Mouse (Mus musculus): Measurements from ENCODE around the gene Abca15. TPM values are rescaled to one million over a fixed set of nuclear protein-coding genes. Genes with fewer than 3 reads are reported as not detected.
"Not testable (repeated sequence)": the region's sequence is repeated elsewhere in the genome, so short reads cannot be mapped to it uniquely, and the experiment has no call there.

Gene Abca15
- not detected in 2 replicates for polyA plus RNA-seq (2012; rRNA removed)

DNA sequence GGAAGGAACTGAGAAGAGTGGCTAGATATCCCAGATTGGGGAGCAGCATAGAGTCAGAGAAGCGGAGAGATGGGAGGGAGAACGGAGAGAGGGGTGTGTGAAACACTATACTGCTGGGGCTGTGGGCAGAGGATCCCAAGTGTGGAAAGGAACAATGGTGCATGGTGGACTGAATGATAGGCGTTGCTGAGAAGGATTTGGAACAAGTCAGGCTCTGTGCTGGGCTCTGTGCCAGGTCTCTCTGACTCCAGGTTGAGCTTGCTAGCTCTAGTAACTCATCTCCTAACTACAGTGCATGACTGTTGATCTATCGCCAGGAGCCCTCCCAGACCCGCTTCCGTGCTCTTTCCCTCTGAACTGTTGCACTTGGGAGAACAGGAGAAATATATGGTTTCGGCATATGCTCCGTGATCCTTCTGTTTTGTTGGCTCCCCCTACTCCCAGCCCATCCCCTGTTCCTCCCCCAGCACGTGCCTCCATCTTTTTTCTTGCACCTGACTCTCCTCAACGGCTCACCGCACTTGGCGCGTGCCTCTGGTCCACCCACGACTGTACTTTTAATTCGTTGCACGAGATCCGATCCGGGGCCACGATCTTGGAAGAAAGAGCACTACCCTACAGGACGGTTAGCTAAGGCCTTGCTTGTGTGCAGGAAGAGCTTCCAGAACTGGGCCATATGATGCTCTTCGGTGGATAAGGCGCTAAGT is at the start of gene Abca15:
Gene Abca15, plus strand, starts transcription at position 584 of the 707 bp plus-strand sequence.
- Histone ChIP-seq H3K4me3 (replicated peaks; ENCODE audit: extremely low read depth, low read depth, low read length) (no peak within 1 kb of the TSS), H3K4me1 (ENCODE audit: control insufficient read depth, insufficient read depth, low read length) (no peaks in the 10 kb centered on the region)
- WGBS: 78% methylated on average over 22 of the region's 22 CpGs
- DNase-seq: no peak
- TF ChIP-seq CTCF (IDR thresholded peaks at IDR 0.05; ENCODE audit: insufficient read depth, low read length) (no peak), POLR2A (IDR thresholded peaks at IDR 0.05; ENCODE audit: borderline replicate concordance, extremely low read depth, low read depth, low read length) (no peak)

GRCm38 (mm10) chr7:120285286-120285685 is 43.2 kb upstream of the Abca15 start:
- H3K4me3 ChIP-seq (replicated peaks; ENCODE audit: extremely low read depth, low read depth, low read length): no peak overlapping the region
- 51% methylated on average over 3 of the region's 3 CpGs for WGBS
- TF ChIP-seq POLR2A (IDR thresholded peaks at IDR 0.05; ENCODE audit: borderline replicate concordance, extremely low read depth, low read depth, low read length): no peak
- no peak for TF ChIP-seq CTCF (IDR thresholded peaks at IDR 0.05; ENCODE audit: insufficient read depth, low read length)
- no peaks in the 10 kb centered on the region for H3K4me1 ChIP-seq (ENCODE audit: control insufficient read depth, insufficient read depth, low read length)
- no peak for DNase-seq

DNA sequence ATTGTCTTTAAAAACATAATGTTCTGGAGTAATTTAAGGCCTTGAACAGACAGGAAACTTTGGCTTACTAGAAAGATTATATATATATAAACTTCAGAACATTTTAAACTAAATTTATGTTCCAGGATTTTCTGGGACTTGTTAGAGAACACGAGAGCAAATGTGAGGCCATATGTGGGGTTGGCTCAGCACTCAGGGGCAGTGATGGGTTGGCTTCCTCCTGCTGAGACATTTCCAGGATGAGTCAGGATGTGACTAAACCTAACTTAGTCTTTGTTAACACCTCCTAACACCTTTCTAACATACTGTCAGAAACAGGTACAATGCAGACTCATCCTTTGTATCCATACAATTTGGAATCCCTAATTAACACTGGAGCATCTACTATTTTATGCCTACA is 12.4 kb upstream of the Abca15 start:
- Histone ChIP-seq H3K4me1 (ENCODE audit: control insufficient read depth, insufficient read depth, low read length) (no peaks in the 10 kb centered on the region), H3K4me3 (replicated peaks; ENCODE audit: extremely low read depth, low read depth, low read length) (no peak overlapping the region)
- no peak for DNase-seq
- TF ChIP-seq POLR2A (IDR thresholded peaks at IDR 0.05; ENCODE audit: borderline replicate concordance, extremely low read depth, low read depth, low read length) (no peak), CTCF (IDR thresholded peaks at IDR 0.05; ENCODE audit: insufficient read depth, low read length) (no peak)
- 61% methylated on average over 1 of the region's 1 CpGs for WGBS

DNA sequence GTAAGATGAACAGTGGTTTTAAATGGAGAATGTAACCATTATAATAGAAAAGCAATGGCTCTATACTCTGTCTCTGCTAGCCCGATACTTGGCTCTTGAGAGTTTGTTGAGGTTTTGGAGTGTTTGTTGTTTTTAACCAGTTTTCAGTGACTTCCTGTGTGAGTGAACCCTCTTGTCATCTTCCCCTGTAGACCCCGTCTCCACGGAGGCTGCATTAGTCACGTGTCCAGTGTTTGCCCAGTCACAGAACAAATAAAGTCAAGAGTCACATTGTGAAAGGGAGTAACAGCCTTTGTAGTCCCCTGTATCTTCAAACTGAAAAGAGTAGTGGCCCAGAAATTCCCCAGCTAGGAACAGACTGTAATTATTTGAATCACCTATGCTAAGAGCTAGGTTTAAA is 5.5 kb upstream of the Abca15 start:
- DNase-seq: no peak
- TF ChIP-seq CTCF (IDR thresholded peaks at IDR 0.05; ENCODE audit: insufficient read depth, low read length) (no peak), POLR2A (IDR thresholded peaks at IDR 0.05; ENCODE audit: borderline replicate concordance, extremely low read depth, low read depth, low read length) (no peak)
- no peaks in the 10 kb centered on the region for H3K4me1 ChIP-seq (ENCODE audit: control insufficient read depth, insufficient read depth, low read length)
- no peak overlapping the region for H3K4me3 ChIP-seq (replicated peaks; ENCODE audit: extremely low read depth, low read depth, low read length)
- WGBS: 15% methylated on average over 4 of the region's 4 CpGs

GRCm38 (mm10) chr7:120325911-120326310 is 2.6 kb upstream of the Abca15 start:
- 70% methylated on average over 2 of the region's 2 CpGs for WGBS
- DNase-seq: not testable (repeated sequence)

DNA sequence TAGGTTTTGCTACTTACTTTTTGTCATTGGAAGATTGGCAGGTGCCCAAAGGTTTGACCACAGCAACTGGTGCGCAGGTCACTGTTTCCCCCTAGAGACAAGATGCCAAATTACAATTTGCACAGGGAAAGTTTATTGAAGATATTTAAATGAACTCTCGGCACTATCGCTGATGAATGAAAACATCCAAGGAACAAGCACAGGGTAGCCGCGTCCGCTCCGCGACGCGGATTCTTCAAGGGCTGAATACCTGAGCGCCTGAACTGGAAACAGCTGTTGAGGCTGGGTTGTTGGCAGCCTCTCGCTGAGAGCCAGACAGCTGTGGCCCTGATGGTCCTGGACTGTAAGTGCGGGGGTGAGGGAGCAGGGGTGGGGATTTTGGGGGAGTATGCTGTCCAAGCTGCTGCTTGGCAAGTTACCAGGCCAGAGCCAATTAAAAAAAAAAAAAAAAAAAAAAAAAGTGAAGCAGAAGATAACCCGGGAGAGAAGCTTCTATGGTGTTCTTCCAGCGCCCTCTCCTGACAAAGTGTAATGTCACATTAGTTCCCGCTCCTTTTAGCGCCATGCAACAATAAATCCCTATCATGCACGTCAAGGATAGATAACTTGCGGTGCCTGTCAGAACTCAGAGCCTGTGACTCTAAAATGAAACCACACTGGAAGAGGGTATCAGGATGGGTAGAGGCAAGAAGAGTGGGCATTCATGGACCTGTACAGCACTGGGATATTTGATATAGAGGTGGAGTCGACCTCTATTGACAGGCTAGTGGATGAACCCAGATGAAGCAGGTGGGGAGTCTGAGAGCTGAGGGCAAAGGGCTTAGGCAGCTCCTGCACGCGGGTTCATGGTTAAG is 1.0 kb upstream of the Abca15 start:
- 9% methylated on average over 22 of the region's 22 CpGs for WGBS
- no peak overlapping the region for H3K4me3 ChIP-seq (replicated peaks; ENCODE audit: extremely low read depth, low read depth, low read length)
- peak; percentile 9 for DNase-seq
- TF ChIP-seq CTCF (IDR thresholded peaks at IDR 0.05; ENCODE audit: insufficient read depth, low read length) (peak; percentile 21; the same call in 1 of the 2 replicates), POLR2A (IDR thresholded peaks at IDR 0.05; ENCODE audit: borderline replicate concordance, extremely low read depth, low read depth, low read length) (no peak)
- no peaks in the 10 kb centered on the region for H3K4me1 ChIP-seq (ENCODE audit: control insufficient read depth, insufficient read depth, low read length)

More at GRCm38 (mm10) chr7:120325911-120326310, 2.6 kb upstream of the Abca15 start:
- H3K4me3 ChIP-seq (replicated peaks; ENCODE audit: extremely low read depth, low read depth, low read length); H3K4me1 ChIP-seq (ENCODE audit: control insufficient read depth, insufficient read depth, low read length): not testable (repeated sequence)

- TF ChIP-seq POLR2A (IDR thresholded peaks at IDR 0.05; ENCODE audit: borderline replicate concordance, extremely low read depth, low read depth, low read length) (no peak), CTCF (IDR thresholded peaks at IDR 0.05; ENCODE audit: insufficient read depth, low read length) (no peak)
- Histone ChIP-seq H3K4me3 (replicated peaks; ENCODE audit: extremely low read depth, low read depth, low read length) (no peak overlapping the region), H3K4me1 (ENCODE audit: control insufficient read depth, insufficient read depth, low read length) (no peaks in the 10 kb centered on the region)
- no peak for DNase-seq
- WGBS: 45% methylated on average over 13 of the region's 13 CpGs
Measured at GRCm38 (mm10) chr7:120361159-120361558, 32.7 kb downstream of the Abca15 start.

- DNase-seq: no peak
- no peaks in the 10 kb centered on the region for H3K4me1 ChIP-seq (ENCODE audit: control insufficient read depth, insufficient read depth, low read length)
- TF ChIP-seq CTCF (IDR thresholded peaks at IDR 0.05; ENCODE audit: insufficient read depth, low read length) (no peak), POLR2A (IDR thresholded peaks at IDR 0.05; ENCODE audit: borderline replicate concordance, extremely low read depth, low read depth, low read length) (no peak)
- WGBS: 57% methylated on average over 10 of the region's 10 CpGs
- H3K4me3 ChIP-seq (replicated peaks; ENCODE audit: extremely low read depth, low read depth, low read length): no peak within 1 kb of the TSS
Measured at GRCm38 (mm10) chr7:120409447-120409846, 81.0 kb downstream of the Abca15 start, which contains the start of gene Abca16. TSS of gene Abca16 (plus strand) at chr7:120409647.

- 75% methylated on average over 1 of the region's 1 CpGs for WGBS
- Histone ChIP-seq H3K4me3 (replicated peaks; ENCODE audit: extremely low read depth, low read depth, low read length) (no peak overlapping the region), H3K4me1 (ENCODE audit: control insufficient read depth, insufficient read depth, low read length) (no peaks in the 10 kb centered on the region)
- no peak for DNase-seq
- no peak for TF ChIP-seq POLR2A (IDR thresholded peaks at IDR 0.05; ENCODE audit: borderline replicate concordance, extremely low read depth, low read depth, low read length)
- no peak for TF ChIP-seq CTCF (IDR thresholded peaks at IDR 0.05; ENCODE audit: insufficient read depth, low read length)
Measured at GRCm38 (mm10) chr7:120412391-120412790, 83.9 kb downstream of the Abca15 start.

All from lung, adult 2 months (tissue).